Mouse (Mus musculus) brain, embryonic 18.5 days (tissue): ENCODE measurements at regions not wholly inside any gene's neighbourhood (a gene's known extent, or its start where the extent isn't known, plus 50 kb on each side); places are given as distances from the start of the nearest gene placed in this dataset.
A peak's percentile ranks its signal among the peaks of the same experiment; 100 is the strongest.

Experiments
- DNase-seq: peaks from one replicate; pipeline ENCODE4 v3.0.0-alpha.2; 2012; ENCODE audit warnings: low read depth, low spot score

DNA sequence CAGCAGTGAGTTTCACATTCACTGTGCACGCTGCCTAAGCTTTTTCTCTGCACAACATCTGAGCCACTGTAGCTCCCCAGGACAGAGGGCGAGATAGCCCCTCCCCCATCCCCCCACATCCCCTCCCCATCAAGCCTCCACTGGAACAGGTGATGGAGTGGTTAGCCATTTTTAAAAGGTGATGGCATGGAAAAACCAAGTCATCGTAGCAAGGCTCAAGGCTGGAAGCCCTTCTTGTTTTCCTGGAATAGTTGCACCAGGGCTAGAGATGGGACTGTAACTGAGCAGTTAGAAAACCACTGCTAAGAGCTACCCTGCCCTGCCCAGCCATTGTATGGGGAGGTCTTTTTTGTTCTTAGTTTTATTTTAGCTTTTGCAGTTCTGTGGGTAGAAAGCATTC lies 209.1 kb upstream of the Rreb1 start:
- DNase-seq: no peak

DNA sequence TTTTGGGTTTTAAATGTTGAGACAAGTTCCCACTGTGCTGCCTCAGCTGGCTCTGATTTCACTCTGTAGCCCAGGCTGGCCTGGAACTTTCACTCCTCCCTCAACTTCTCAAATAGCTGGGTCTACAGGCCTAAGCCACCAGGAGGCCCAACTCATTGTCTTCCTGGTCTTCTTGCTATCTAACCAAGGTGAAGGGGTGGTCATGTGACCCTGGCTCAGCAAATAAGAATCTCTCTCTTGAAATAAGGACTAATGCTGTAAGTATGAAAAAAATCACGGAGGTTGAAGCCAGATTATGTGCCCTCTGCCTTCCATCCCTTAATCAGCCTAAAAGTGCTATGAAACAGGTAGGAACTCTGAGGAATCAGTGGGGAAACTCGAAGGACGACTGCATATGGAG lies 208.7 kb upstream of the Rreb1 start:
- no peak for DNase-seq

DNA sequence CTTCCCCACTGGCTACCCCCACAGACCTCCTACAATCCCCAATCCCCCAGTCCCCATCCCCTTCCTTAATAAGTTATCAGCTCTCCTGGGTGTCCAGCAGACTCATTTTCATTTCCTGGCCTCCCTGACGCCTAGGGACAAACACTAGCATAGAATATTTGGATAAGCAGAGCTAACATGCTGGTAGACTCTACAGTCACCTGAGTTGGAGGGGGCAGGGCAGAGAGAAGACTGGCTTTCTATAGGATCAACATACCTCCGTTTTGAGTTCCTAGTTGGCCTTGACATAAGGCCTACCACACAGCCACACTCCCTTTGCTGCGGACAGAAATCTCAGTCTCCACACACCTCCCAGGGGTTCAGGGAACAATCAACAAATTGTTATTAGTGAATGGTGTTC lies 205.2 kb upstream of the Rreb1 start:
- no peak for DNase-seq

DNA sequence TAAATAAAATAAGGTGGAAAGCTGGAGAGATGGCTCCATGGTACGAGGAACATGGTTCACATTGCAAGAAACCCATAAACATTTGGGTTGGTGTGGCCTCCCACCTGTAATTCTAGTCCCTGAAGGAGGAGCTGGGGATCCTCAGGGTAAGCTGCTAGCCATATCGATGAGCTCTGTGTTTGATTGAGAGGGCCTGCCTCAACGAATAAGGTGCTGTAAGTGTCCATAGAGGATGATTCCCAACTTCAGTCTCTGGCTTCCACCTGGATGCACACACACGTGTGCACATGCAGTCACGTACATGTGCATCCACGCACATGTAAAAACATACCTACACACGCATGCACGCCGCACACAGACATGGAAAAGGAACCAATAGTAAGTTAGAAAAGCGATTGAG lies 199.0 kb upstream of the Rreb1 start:
- DNase-seq: no peak

DNA sequence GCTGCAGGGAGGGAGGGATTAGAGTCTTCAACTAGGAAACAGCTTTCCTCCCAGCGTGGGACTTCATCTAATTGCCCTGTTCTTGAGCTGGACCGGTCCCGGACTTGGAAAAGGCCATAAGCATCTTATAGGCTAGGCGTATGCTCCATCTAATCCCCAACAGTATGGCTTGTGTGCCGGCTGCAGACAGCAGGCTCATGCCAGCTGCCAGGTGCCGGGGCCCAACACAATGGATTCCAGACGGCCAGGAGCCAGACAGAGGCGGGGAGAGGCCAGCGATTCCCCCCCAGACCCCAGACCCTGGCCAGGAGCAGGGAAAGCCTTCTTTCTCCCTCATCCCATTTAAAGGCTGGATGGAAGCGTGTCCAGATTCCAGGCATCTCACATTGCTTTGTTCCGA lies 198.4 kb upstream of the Rreb1 start:
- DNase-seq: peak; percentile 28

DNA sequence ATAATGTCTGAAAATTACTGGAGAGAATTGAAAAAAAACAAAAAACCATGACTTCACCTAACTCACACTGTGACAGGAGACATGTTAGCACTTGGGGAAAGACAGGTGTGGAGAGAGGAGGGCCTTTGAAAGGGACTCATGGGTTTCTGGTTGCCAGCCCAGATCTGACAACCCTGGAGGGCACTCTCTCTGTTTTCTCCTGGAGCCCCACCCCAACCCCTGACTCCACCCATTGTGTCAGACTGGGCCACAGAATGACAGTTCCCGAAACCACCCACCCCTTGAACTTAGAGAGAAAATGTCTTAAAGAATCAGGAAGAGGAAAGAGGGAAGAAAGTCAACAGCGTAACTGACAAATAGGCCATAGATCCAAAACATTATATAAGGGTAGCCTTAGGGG lies 197.4 kb upstream of the Rreb1 start:
- DNase-seq: no peak

DNA sequence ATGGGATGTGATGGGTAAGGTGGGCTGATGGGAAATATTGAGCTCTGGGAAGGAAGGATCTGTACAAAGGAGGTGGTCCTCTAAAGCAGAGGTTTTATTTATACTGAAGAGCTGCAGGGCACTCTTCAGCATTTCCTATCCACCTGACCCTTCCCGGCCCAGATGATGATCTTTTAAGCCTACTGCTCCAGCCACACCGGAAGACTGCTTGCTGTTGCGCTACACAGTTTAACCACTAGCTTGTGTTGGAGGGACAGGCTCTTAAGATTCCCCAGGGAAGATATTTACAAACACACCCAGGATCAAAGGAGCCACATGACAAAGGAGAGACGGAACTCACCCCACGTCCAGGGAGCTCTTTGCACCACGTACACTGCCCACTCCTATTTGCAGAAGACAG lies 196.8 kb upstream of the Rreb1 start:
- no peak for DNase-seq

DNA sequence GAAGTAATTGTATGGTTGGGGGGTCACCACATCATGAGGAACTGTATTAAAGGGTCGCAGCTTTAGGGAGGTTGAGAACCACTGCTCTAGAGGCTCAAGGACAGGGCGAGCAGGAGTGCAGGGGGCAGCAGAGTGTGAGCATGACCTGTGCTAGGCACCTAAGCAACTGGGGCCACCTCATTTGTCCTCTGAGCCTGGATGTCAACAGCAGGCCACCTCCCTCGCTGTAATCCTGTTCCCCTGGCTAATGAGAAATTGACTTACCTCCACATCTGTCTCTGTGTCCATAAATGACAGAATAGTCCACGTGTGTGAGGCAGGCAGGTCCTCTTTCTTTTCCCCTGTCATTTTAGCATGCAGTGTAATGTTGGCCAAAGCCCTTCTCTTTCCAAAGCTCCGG lies 192.7 kb upstream of the Rreb1 start:
- DNase-seq: no peak

DNA sequence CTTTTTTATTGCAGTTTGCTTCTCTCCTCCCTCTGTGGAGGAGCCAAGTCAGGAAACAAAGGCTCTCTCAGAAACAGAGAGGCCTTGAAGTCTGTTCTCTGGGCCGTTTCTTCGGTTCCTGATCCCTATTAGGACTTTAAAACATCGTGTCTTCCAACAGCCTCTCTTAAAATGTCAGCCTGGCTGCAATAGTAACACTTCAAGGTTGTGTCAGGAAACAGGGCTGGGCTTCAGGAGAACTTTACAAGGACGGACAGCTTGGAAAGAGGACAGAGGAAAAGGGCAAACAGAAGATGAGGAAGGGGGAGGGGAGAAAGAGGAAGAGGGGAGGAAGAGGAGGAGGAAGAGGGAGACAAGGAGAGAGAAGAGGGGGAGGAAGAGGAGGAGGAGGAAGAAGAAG lies 191.7 kb upstream of the Rreb1 start:
- DNase-seq: no peak

DNA sequence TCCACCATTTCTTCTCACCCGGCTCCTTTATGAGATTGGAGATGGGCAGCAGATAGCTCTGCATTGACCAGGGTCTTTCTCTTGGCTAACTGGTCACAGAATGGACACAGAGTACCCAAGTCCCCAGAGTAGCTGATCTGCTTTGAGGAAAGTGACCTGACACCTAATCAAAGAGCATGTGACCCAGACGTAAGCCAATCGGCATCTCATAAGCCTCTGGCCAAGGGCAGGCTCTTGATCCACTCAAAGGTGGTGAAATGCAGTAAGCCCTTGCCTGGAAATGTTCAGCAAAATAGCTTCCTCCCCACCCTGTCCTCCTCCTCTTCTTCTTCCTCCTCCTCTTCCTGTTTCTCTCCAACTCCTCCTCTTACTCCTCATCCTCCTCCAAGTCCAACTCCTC lies 190.3 kb upstream of the Rreb1 start:
- no peak for DNase-seq

DNA sequence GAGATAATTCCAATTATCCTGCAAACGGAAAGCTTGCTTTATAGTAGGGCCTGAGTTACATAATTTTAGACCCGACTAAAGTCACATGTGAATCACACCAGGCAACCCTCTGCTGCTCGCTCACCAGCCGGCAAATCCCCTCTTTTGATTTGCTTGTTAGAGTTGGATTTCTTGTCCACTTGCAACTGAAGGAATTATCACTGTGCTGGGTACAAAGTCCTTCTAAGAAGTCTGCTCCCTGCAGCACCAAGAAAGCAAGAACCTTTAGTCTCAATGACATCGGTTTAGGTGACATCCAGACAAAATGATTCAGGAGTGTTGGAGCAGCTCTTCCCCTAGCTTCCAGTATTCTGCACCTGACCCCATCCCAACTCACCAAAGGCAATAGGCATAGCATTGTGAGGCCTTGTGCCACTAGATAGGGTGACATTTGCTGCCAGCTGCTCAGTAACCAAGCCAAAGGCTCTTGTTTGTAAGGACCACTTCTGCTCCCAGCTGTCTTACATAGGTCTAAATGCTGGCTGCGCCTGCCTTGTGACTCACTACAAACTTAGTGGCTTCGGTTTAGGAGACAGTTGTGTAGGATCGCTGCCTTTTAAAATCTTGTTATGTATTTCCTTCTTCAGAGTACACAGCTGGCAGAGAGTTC lies 189.5 kb upstream of the Rreb1 start:
- no peak for DNase-seq

DNA sequence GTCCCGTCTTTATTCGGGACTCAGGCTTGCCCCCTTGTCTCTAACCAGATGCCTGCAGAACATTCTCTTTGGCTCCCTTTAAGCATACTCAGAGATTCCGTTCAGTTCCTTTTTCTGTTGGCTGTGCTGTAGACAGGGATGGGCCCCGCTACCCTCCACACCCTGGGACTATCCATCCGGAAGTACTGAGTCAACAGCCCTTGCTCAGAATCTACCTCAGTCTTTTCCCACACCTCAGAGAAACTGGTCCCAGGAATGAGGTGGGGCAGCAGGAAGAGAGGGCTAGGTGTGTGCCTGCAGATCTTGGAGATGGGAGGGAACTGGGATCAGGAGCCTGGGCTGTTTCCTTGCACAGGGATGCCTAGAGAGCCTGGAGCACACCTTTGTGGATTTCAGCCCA lies 186.1 kb upstream of the Rreb1 start:
- no peak for DNase-seq

DNA sequence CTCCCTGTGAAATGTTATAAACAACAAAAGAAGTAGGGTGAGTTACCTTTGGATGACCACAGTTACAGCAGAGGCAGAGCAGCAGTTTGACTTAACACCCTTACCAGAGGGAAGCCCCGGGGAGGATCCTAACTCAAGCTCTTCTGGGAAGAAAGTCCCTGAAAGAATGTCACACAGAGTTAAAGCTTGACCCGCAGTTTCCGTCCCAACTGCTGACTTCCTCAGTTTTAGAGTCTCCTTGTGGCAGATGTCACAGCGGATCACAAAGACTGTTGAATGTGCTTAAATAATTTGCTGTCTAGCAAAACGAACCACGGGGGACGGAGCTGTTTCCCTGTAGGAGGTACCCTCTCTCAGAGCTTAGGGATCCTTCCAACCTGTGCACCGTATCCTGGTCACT lies 183.0 kb upstream of the Rreb1 start:
- no peak for DNase-seq

DNA sequence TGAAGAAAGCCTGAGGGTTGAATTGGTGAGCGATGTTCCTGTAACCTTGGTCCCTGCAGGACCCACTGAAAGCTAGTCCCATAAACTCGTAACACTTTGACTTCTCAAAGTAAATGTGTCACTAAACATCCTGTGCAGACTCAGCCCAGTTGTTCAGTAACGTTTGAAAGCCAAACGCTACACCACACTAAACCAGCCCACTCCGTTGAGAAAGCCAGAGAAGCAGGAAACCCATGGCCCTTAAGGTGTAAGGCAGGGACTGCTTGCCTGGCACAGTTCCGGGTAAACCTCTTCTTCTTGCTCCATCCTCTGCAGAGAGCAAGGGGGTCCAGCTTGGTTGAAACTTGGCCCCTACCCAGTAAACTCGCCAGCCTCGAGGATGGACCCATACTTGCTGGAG lies 180.6 kb upstream of the Rreb1 start:
- no peak for DNase-seq

DNA sequence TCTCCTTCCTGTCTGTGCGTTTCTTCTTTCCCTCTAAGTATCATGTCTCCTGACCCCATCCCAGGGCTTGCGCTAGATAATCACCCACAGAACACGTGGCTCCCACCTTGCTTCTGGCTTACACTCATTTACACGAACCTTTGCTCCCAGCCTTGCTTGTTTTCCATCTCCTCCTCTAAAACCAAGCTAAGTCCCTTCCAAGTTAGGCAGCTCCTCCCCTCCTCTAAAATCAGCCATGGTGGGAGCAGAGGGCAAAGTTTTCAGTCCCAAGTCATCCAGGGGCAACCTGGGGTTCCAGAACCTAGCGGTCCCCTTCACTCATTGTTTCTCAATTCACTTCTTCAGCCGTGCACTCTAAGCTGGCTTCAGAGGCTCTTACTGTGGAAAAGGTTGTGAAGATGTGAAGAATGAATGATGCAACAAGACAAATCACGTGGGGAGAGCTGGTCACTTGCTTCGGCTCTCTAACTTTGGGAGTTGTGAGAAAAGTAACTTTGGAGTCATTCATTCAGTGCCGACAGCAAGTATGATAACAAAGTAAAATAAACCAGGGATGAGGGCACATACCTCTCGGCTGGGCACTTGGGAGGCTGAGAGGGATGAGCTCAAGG lies 179.9 kb upstream of the Rreb1 start:
- no peak for DNase-seq

DNA sequence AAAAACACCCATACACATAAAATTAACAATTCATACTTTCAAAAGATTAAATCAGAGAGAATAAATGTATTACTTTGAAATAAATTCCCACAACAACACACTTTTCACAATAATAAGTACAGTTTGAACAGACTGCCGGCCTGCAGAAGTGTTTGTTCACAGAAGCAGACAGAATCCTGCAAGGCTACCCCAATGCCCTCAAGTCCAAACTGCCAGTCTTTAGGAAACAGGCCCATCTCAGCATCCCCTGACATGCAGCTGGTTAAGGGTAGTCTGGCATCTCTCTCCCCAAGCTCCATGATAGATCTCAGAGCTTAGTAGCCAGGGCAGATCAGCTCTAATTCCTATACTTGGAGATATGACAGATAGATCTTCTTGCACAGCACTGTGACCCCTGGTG lies 178.5 kb upstream of the Rreb1 start:
- no peak for DNase-seq

DNA sequence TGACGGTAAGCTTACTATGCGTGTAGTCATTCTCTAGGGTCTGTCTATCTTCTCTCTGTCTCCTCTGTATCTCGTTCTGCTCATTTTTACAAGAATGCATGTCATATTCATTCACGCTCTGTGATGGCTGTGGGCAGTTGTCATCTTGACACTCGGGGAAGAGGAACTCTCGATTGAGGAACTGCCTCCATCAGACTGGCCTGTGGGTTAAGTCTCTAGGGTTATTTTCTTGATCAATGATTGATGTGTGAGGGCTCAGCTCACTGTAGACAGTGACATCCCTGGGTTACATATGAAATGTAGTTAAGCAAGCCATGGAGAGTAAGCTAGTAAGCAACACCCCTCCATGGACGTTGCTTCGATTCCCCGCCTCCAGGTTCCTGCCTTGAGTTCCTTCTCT lies 178.0 kb upstream of the Rreb1 start:
- DNase-seq: no peak

DNA sequence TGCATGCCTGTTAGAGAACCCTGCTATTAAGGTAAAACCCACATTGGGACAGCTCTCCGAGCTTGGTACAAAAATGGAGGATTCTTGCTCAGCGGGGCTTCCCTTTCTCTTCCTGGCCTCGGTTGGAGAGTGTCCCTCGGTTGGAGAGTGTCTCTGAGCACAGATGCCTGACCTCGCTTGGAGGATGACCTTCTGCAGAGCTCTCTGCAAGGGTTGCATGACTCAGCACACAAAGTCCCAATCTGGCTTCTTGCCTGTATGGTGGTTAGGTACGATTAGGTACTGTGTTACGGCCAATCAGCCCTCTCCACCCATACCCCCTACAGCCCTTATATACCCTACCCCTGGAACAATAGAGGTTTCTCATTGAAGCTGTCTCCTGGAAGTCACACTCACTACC lies 177.1 kb upstream of the Rreb1 start:
- no peak for DNase-seq

DNA sequence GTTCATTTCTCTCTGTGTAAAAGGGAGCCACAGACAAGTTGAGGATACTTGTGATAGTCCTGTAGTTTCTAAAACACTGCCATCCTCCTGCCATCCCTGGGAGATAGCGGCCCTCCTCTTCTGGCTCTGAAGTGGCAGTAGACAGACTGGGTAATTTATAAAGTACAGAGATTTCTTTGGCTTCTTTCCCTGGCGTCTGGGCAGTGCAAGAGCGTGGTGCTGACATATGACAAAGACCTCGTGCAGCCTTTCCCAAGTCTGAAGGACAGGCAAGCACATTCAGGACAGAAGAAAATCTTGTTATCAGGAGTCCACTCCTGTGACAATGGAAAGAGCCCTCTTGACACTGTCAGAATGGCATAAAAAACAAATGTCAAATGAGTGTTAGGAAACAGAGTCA lies 175.9 kb upstream of the Rreb1 start:
- no peak for DNase-seq

DNA sequence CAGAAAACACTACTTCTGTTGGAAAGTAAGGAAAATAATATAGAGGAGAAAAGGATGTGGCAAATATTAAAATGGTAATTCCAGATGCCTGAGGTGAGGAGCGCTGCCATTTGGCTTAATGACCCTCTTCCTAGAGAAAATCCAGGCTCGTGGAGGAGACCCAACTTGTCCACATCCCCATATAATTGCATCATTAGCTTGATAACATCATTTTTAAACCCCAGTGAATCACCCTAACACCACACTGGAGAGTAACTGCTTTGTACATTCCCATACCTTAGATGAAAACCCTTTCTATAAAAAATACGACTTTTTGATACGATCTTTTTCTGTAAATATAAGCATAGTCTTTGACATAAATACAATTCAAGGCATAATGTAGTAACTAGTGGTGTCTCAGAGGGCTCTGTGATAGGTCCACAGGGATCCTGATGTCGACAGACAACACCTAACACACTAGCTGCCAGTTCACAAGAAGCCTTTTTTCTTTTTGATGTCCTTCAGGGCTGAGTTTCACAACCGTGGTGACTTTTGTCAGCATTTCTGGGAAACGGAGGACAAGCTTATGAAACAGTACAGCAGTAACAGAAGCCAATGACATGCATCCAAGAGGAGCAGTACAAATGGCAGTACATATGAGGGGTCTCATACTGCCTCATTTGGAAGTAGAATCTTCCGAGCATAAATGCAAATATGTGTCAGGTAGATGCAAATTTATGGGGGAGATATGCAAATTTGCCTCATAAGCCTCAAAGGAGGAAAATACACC lies 174.8 kb upstream of the Rreb1 start:
- DNase-seq: no peak

DNA sequence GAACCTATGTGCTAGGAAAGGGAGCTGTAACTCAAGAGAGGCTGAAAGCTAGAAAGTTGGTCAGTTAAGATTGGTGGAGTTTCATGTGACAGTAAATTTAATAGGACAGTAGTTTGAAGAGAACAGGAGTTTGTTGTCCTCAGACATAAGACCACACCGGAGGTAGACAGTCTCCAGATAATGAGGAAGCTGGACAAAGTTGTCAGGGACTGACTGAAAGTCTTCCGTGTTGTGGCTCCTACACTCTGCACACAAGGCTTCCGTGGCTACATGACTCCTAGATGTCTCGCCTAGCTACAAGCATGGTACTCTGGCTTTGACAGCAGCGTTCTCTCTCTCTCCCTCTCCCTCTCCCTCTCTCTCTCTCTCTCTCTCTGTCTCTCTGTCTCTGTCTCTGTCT lies 171.9 kb upstream of the Rreb1 start:
- DNase-seq: no peak

DNA sequence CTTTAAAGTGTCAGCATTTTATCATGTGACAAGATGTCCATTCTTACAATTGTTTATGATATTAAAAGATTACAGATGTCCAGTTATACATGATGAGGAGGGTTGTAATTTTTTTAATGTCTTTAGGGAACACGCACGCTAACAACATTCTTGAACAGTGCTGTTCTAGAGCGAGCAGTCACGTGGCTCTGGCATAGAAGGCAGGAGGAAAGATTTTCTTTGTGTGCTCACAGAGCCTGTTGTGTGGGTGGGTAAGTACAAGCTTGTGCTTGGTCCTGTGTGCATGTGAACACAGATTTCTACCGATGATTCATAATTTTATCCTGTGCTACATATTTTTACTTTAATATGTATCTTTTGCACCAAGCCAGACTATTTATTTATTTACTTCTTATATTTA lies 169.1 kb upstream of the Rreb1 start:
- no peak for DNase-seq

DNA sequence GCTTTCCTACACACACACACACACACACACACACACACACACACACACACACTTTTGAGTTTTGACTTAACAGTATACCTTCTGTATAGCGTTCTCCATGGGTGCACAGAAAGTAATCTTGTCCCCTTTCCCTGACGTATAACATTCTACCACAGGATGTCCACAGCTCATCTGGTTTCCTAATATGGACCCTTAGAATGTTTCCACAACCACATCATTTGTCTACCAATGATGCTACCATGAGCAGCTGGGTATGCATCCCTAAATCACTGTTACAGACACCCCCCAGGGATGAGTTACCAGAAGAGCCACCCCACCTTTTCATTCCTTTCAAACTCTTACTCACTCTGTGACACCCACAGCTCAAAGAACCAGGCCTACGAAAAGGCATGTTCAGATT lies 166.8 kb upstream of the Rreb1 start:
- DNase-seq: no peak
